Mouse (Mus musculus): ENCODE measurements around the gene Olfr51. TPM values are rescaled to one million over a fixed set of nuclear protein-coding genes. Genes with fewer than 3 reads are reported as not detected.
"Not testable (repeated sequence)": the region's sequence is repeated elsewhere in the genome, so short reads cannot be mapped to it uniquely, and the experiment has no call there.

The Olfr51 gene
- total and polyA plus RNA-seq, 3 experiments, result not detected

DNA sequence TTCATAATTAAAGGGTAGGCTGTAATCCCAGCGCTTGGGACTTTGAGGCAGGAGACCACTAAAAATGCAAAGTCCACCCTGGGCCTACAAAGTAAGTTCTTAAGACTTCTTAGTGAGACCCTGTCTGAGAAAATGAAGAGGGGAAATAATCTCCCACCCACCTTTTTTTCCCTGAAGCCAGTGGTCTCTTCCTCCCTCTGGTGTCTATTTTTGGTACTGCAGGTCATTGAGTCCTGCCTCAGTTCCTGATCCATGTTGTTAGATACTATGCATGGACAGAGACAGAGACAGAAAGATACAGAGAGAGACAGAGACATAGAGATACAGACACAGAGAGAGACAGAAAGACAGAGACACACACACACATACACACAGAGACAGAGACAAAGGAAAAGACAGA is 29.5 kb downstream of the Olfr51 start:
- intact Hi-C loops (cut with DNase I), result loop anchor here (1.0 kb wide), 1 partner anchor 93 kb away; no protein-coding TSS in a partner anchor
- Histone ChIP-seq H3K27ac (no peak overlapping the region), H3K36me3 (ENCODE audit: control insufficient read depth, insufficient read depth, low read length) (no peaks in the 10 kb centered on the region), H3K4me3 (no peak overlapping the region), H3K79me2 (replicated peaks; ENCODE audit: control insufficient read depth, insufficient read depth, low read length) (no peaks in the 10 kb centered on the region), H3K9ac (ENCODE audit: low read depth, low read length) (no peak overlapping the region), H3K27me3 (ENCODE audit: control insufficient read depth, insufficient read depth, low read length) (peaks cover 1% of the 10 kb centered on the region; the same call in 1 of the 2 replicates), H3K4me1 (ENCODE audit: control insufficient read depth, insufficient read depth, low read length) (no peaks in the 10 kb centered on the region)
- no peak for DNase-seq
- WGBS, result 15% methylated on average over 1 of the region's 1 CpGs
- peak; percentile 92 for TF ChIP-seq CTCF (IDR thresholded peaks at IDR 0.05)
- TF ChIP-seq POLR2A (IDR thresholded peaks at IDR 0.05; ENCODE audit: insufficient read depth, low read depth, low read length), result no peak

DNA sequence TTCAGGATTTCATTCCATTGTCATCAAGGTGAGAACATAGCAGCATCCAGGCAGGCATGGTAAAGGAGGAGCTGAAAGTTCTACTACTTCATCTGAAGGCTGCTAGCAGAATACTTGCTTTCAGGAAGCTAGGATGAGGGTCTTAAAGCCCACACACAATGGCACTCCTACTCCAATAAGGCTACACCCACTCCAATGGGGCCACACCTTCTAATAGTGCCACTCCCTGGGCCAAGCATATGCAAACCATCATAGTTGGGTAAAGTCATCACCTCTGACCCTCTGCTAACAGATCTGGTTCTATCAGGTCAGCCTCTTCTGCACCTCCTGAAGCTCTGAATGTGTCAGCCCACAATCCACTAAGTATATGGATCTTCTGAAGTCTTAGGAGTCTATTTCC is 30.7 kb downstream of the Olfr51 start:
- intact Hi-C loops (cut with DNase I); H3K36me3 ChIP-seq (ENCODE audit: control insufficient read depth, insufficient read depth, low read length); H3K4me1 ChIP-seq (ENCODE audit: control insufficient read depth, insufficient read depth, low read length); DNase-seq; H3K27ac ChIP-seq; H3K4me3 ChIP-seq; H3K9ac ChIP-seq (ENCODE audit: low read depth, low read length); H3K79me2 ChIP-seq (replicated peaks; ENCODE audit: control insufficient read depth, insufficient read depth, low read length); H3K27me3 ChIP-seq (ENCODE audit: control insufficient read depth, insufficient read depth, low read length): not testable (repeated sequence)

DNA sequence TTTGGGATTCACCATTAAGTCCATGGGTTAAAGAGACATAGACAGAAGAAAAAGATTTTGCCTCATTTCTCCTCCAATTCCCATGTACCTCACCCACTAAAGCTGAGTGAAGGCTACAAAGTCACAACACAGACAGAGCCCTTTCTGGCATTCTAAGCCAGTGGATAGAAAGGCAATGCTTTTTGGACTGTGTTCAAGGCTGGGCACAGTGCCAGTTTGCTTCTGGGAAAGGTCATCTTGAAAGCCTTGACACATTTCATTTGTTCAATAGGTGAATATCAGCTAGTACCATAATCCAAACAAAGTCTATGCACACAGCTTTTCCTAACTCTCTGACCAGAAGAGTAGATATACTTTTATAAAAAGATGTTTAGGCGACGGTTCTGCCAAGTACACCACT is 32.6 kb downstream of the Olfr51 start:
- Histone ChIP-seq H3K9ac (ENCODE audit: low read depth, low read length) (no peak overlapping the region), H3K4me3 (no peak overlapping the region), H3K27ac (no peak overlapping the region), H3K36me3 (ENCODE audit: control insufficient read depth, insufficient read depth, low read length) (no peaks in the 10 kb centered on the region), H3K79me2 (replicated peaks; ENCODE audit: control insufficient read depth, insufficient read depth, low read length) (no peaks in the 10 kb centered on the region), H3K4me1 (ENCODE audit: control insufficient read depth, insufficient read depth, low read length) (no peaks in the 10 kb centered on the region), H3K27me3 (ENCODE audit: control insufficient read depth, insufficient read depth, low read length) (peaks cover 1% of the 10 kb centered on the region; the same call in 1 of the 2 replicates)
- 34% methylated on average over 2 of the region's 2 CpGs for WGBS
- TF ChIP-seq POLR2A (IDR thresholded peaks at IDR 0.05; ENCODE audit: insufficient read depth, low read depth, low read length), result no peak
- TF ChIP-seq CTCF (IDR thresholded peaks at IDR 0.05), result no peak
- TF ChIP-seq EP300 (IDR thresholded peaks at IDR 0.05; ENCODE audit: insufficient read depth, low read depth, low read length), result no peak
- intact Hi-C loops (cut with DNase I), result no loop called here
- no peak for DNase-seq

GRCm38 (mm10) chr11:51044776-51045175 is 41.4 kb downstream of the Olfr51 start:
- intact Hi-C loops (cut with DNase I); H3K4me1 ChIP-seq (ENCODE audit: control insufficient read depth, insufficient read depth, low read length); H3K27me3 ChIP-seq (ENCODE audit: control insufficient read depth, insufficient read depth, low read length); H3K79me2 ChIP-seq (replicated peaks; ENCODE audit: control insufficient read depth, insufficient read depth, low read length); DNase-seq; H3K9ac ChIP-seq (ENCODE audit: low read depth, low read length); H3K4me3 ChIP-seq; H3K36me3 ChIP-seq (ENCODE audit: control insufficient read depth, insufficient read depth, low read length); H3K27ac ChIP-seq: not testable (repeated sequence)
- WGBS, result 61% methylated on average over 3 of the region's 3 CpGs

DNA sequence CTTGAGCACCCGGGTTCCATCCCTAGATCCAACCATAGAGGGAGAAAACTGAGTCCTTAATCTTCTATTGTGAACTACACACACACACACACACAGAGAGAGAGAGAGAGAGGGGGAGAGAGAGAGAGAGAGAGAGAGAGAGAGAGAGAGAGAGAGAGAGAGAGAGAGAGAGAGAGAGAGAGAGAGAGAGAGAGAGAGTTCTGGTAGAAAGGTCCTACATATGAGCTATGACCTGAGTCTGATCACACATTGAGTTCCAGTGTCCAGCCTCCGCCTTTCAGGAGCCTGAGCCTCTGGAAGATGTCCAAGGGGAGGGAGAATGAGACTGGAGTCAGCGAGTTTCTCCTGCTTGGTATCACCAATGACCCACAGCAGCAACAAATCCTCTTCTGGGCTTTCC is 44.4 kb downstream of the Olfr51 start, which contains the start of gene Olfr1375:
Olfr1375 (plus strand) TSS at position 301 of the 400 bp plus-strand sequence.
- WGBS, result 59% methylated on average over 3 of the region's 3 CpGs
- H3K4me1 ChIP-seq (ENCODE audit: control insufficient read depth, insufficient read depth, low read length); H3K36me3 ChIP-seq (ENCODE audit: control insufficient read depth, insufficient read depth, low read length); DNase-seq; H3K4me3 ChIP-seq; intact Hi-C loops (cut with DNase I); H3K27ac ChIP-seq; H3K27me3 ChIP-seq (ENCODE audit: control insufficient read depth, insufficient read depth, low read length); H3K9ac ChIP-seq (ENCODE audit: low read depth, low read length); H3K79me2 ChIP-seq (replicated peaks; ENCODE audit: control insufficient read depth, insufficient read depth, low read length): not testable (repeated sequence)

- H3K9ac ChIP-seq (ENCODE audit: low read depth, low read length), result no peak overlapping the region
- TF ChIP-seq CTCF (IDR thresholded peaks at IDR 0.05) (no peak), POLR2A (IDR thresholded peaks at IDR 0.05; ENCODE audit: insufficient read depth, low read depth, low read length) (no peak), EP300 (IDR thresholded peaks at IDR 0.05; ENCODE audit: insufficient read depth, low read depth, low read length) (no peak)
- DNase-seq, result no peak
- intact Hi-C loops (cut with DNase I), result no loop called here
- H3K79me2 ChIP-seq (replicated peaks; ENCODE audit: control insufficient read depth, insufficient read depth, low read length), result no peaks in the 10 kb centered on the region
- H3K36me3 ChIP-seq (ENCODE audit: control insufficient read depth, insufficient read depth, low read length), result no peaks in the 10 kb centered on the region
- H3K27ac ChIP-seq, result no peak overlapping the region
- no peaks in the 10 kb centered on the region for H3K4me1 ChIP-seq (ENCODE audit: control insufficient read depth, insufficient read depth, low read length)
- H3K27me3 ChIP-seq (ENCODE audit: control insufficient read depth, insufficient read depth, low read length), result no peaks in the 10 kb centered on the region
- no peak overlapping the region for H3K4me3 ChIP-seq
- whole genome bisulfite sequencing, result 46% methylated on average over 2 of the region's 2 CpGs
Observed at GRCm38 (mm10) chr11:51051678-51052077, 48.3 kb downstream of the Olfr51 start.

- 22% methylated on average over 3 of the region's 3 CpGs for WGBS
- Histone ChIP-seq H3K9ac (ENCODE audit: low read depth, low read length) (no peak overlapping the region), H3K27ac (no peak overlapping the region), H3K36me3 (ENCODE audit: control insufficient read depth, insufficient read depth, low read length) (no peaks in the 10 kb centered on the region), H3K4me1 (ENCODE audit: control insufficient read depth, insufficient read depth, low read length) (no peaks in the 10 kb centered on the region), H3K79me2 (replicated peaks; ENCODE audit: control insufficient read depth, insufficient read depth, low read length) (no peaks in the 10 kb centered on the region), H3K27me3 (ENCODE audit: control insufficient read depth, insufficient read depth, low read length) (no peaks in the 10 kb centered on the region), H3K4me3 (no peak overlapping the region)
- intact Hi-C loops (cut with DNase I), result no loop called here
- no peak for DNase-seq
- TF ChIP-seq CTCF (IDR thresholded peaks at IDR 0.05), result peak; percentile 31
- no peak for TF ChIP-seq POLR2A (IDR thresholded peaks at IDR 0.05; ENCODE audit: insufficient read depth, low read depth, low read length)
- TF ChIP-seq EP300 (IDR thresholded peaks at IDR 0.05; ENCODE audit: insufficient read depth, low read depth, low read length), result no peak
Observed at GRCm38 (mm10) chr11:51053230-51053629, 49.8 kb downstream of the Olfr51 start.
